Mouse (Mus musculus): ENCODE results near the gene Slc37a1.
"Not testable (repeated sequence)": the region's sequence is repeated elsewhere in the genome, so short reads cannot be mapped to it uniquely, and the experiment has no call there.

- TF ChIP-seq CTCF (conservative IDR thresholded peaks at IDR 0.05; ENCODE audit: low read length); POU5F1 (IDR thresholded peaks at IDR 0.05; ENCODE audit: borderline replicate concordance, low read length); NANOG (IDR thresholded peaks at IDR 0.05; ENCODE audit: borderline replicate concordance, low read length): not testable (repeated sequence)
These were observed 68.1 kb downstream of the Slc37a1 start for GRCm38 (mm10) chr17:31354684-31355083.
